Mouse (Mus musculus) embryonic facial prominence, embryonic 15.5 days (tissue): ENCODE results near the gene Apc2. TPM values are rescaled to one million over a fixed set of nuclear protein-coding genes. Genes with fewer than 3 reads are reported as not detected.

Source experiments
- ATAC-seq: fragments of 200-750 bp; cut with Nextera tagmentation; 2 replicates; pipeline ENCODE4 v1.8.0; 2017; ENCODE audit warnings: low read depth, moderate TSS enrichment; ENCODE audit not compliant: insufficient number of reproducible peaks, low FRiP score, low TSS enrichment
- H3K27ac ChIP-seq: fragments of 300-500 bp; sonication (generic); replicated peaks from 2 replicates; pipeline ENCODE4 v1.5.1; 2015; ENCODE audit warnings: mild to moderate bottlenecking, inconsistent platforms
- H3K27me3 ChIP-seq: fragments of 300-500 bp; sonication (generic); 2 replicates; pipeline ENCODE4 v1.6.1; 2015; ENCODE audit warnings: inconsistent platforms
- H3K36me3 ChIP-seq: fragments of 300-500 bp; sonication (generic); 2 replicates; pipeline ENCODE4 v1.6.1; 2015; ENCODE audit warnings: mild to moderate bottlenecking, inconsistent platforms
- H3K4me1 ChIP-seq: fragments of 300-500 bp; sonication (generic); 2 replicates; pipeline ENCODE4 v1.6.1; 2015; ENCODE audit warnings: inconsistent platforms
- H3K4me2 ChIP-seq: fragments of 300-500 bp; sonication (generic); replicated peaks from 2 replicates; pipeline ENCODE4 v1.6.1; 2015; ENCODE audit warnings: mild to moderate bottlenecking, inconsistent platforms
- H3K4me3 ChIP-seq: fragments of 300-500 bp; sonication (generic); replicated peaks from 2 replicates; pipeline ENCODE4 v1.5.1; 2015; ENCODE audit warnings: mild to moderate bottlenecking, inconsistent platforms
- H3K9ac ChIP-seq: fragments of 300-500 bp; sonication (generic); 2 replicates; pipeline ENCODE4 v1.6.1; 2015; ENCODE audit warnings: inconsistent platforms
- H3K9me3 ChIP-seq: fragments of 300-500 bp; sonication (generic); replicated peaks from 2 replicates; pipeline ENCODE4 v1.6.1; 2016; ENCODE audit warnings: inconsistent platforms
- WGBS: fragments of 180-500 bp; shearing (Covaris S2); methylation state at CpG from one replicate; pipeline ENCODE4 v1.1.7; 2015; 5-methylcytosine and 5-hydroxymethylcytosine counted together
- polyA plus RNA-seq: library from polyadenylated mRNA; unstranded; fragments of >200 nt; fragmentation: Nextera tagmentation; extraction: Ambion mirVana; gene quantifications from 2 replicates; pipeline ENCODE4 v1.2.1, GENCODE M21; 2015

Gene Apc2
- polyA plus RNA-seq, 1 experiment from 2014 or later: 5.4 TPM

GRCm38 (mm10) chr10:80323261-80324119, 27.7 kb downstream of the Apc2 start:
- peak; percentile 24 for ATAC-seq
- Histone ChIP-seq H3K9ac (peak overlapping the region; percentile 37), H3K4me2 (peak overlapping the region; percentile 100), H3K27ac (no peak overlapping the region), H3K36me3 (peaks cover 7% of the 10 kb centered on the region; the same call in 1 of the 2 replicates), H3K4me3 (peak overlapping the region; percentile 62), H3K9me3 (no peaks in the 10 kb centered on the region), H3K4me1 (peaks cover 46% of the 10 kb centered on the region), H3K27me3 (no peaks in the 10 kb centered on the region)
- WGBS: 2% methylated on average over 46 of the region's 46 CpGs

DNA sequence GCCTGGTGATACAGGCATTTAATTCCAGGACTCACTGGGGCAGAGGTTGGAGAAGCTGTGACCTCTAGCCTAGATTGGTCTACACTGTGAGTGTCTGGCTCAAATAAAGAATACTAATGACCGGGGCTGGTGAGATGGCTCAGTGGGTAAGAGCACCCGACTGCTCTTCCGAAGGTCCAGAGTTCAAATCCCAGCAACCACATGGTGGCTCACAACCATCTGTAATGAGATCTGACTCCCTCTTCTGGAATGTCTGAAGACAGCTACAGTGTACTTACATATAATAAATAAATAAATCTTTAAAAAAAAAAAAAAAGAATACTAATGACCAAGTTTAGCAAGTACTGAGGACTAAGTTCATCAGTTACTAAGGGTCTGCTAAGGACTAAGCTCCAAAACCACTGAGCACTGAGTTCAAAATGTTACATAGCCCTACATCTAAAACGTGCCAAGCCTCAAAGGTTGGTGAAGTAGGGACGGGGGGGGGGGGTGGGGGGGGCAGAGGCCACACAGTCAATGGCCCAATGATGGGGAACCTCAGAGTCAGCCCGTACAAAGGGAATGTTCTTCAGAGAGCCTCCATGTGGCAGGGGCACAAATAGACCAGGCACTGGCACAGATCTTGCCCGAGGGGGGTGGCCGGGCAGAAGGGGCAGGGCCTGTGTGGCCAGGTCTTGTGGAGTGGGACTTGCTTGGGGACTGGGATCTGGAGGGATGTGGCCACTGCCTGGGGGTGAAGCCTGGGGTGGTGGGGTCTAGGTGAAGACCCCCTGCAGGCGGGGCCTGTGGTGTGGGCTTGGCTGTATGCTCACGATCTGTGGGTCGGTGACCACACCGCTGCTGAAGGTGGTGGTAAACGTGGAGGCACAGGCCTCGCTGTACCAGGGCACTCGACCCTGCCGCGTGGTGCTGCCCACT, 28.6 kb downstream of the Apc2 start:
- Histone ChIP-seq H3K4me3 (peak overlapping the region; percentile 62), H3K4me2 (no peak overlapping the region; the same call in 1 of the 2 replicates), H3K27ac (no peak overlapping the region), H3K4me1 (peaks cover 41% of the 10 kb centered on the region), H3K36me3 (no peaks in the 10 kb centered on the region), H3K9ac (no peak overlapping the region), H3K27me3 (no peaks in the 10 kb centered on the region), H3K9me3 (no peaks in the 10 kb centered on the region)
- 77% methylated on average over 17 of the region's 17 CpGs for WGBS
- no peak for ATAC-seq

DNA sequence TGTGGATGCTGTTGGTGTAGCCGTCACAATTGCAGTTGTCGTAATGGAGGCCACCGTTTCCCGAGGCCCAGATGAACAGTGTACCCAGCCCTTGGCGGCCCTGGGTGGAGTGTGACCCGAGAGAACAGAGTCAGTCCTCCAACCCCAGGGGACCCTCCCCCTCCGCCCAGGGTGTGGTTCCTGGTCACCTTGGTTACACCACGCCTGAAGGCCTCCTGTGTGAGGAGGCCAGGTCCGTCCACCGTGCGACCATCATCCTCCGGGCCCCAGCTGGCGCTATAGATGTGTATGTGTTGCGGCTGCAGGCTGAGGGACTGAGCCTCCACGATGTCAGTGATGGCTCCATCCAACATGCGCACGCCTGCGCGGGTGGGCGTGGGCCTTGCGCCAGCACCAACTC, 29.3 kb downstream of the Apc2 start:
- Histone ChIP-seq H3K4me1 (peaks cover 42% of the 10 kb centered on the region), H3K27ac (no peak overlapping the region), H3K9ac (no peak overlapping the region), H3K27me3 (no peaks in the 10 kb centered on the region), H3K36me3 (no peaks in the 10 kb centered on the region), H3K4me2 (no peak overlapping the region), H3K9me3 (no peaks in the 10 kb centered on the region), H3K4me3 (no peak overlapping the region)
- WGBS: 85% methylated on average over 21 of the region's 21 CpGs
- no peak for ATAC-seq

- H3K27me3 ChIP-seq: 0 out of 2 replicates have a peak, but pooled peaks cover 3% of the 10 kb centered on the region
- peak; percentile 91 for ATAC-seq
- peak within 1 kb of the TSS; percentile 48 for H3K4me3 ChIP-seq
- H3K4me2 ChIP-seq: peak within 1 kb of the TSS; percentile 93
- peaks cover 33% of the 10 kb centered on the region for H3K4me1 ChIP-seq
- H3K36me3 ChIP-seq: no peaks in the 10 kb centered on the region
- WGBS: 5% methylated on average over 36 of the region's 36 CpGs
- no peaks in the 10 kb centered on the region for H3K9me3 ChIP-seq
- peak within 1 kb of the TSS; percentile 26; the same call in 1 of the 2 replicates for H3K9ac ChIP-seq
- no peak within 1 kb of the TSS for H3K27ac ChIP-seq
Observed at GRCm38 (mm10) chr10:80329273-80330081, 33.7 kb downstream of the Apc2 start, which contains the start of the genes Pcsk4 and Reep6. TSS of gene Pcsk4 (minus strand) at chr10:80329498. TSS of gene Reep6 (plus strand) at chr10:80329953.

GRCm38 (mm10) chr10:80330084-80330483, 34.3 kb downstream of the Apc2 start:
- WGBS: 2% methylated on average over 41 of the region's 41 CpGs

DNA sequence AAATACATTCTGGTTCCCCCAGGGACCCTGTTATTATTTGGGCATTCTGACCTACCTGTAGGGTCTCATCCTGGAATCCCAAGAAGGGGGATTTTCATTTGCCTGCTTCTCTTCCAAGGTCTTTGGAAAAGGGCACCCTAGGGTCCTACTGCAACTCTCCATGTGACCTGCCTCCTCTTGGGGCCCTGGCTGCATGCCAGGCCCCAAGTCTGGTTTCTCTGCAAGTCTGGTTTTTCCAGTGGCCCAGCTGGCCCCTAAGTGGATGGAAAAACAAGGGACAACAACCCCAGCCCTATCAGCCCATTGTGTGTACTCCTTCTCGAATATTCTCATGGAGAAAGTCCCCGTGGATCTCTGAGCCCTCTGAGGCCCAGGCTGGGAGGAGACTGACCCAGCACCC, 35.1 kb downstream of the Apc2 start:
- Histone ChIP-seq H3K4me1 (peaks cover 33% of the 10 kb centered on the region), H3K27me3 (0 out of 2 replicates have a peak, but pooled peaks cover 3% of the 10 kb centered on the region), H3K9ac (no peak overlapping the region), H3K9me3 (no peaks in the 10 kb centered on the region), H3K4me3 (peak overlapping the region; percentile 48; the same call in 1 of the 2 replicates), H3K27ac (no peak overlapping the region), H3K36me3 (no peaks in the 10 kb centered on the region), H3K4me2 (peak overlapping the region; percentile 93; the same call in 1 of the 2 replicates)
- 68% methylated on average over 2 of the region's 2 CpGs for WGBS
- no peak for ATAC-seq

More at GRCm38 (mm10) chr10:80330084-80330483, 34.3 kb downstream of the Apc2 start:
- peak overlapping the region; percentile 93 for H3K4me2 ChIP-seq
- H3K9me3 ChIP-seq: no peaks in the 10 kb centered on the region
- 0 out of 2 replicates have a peak, but pooled peaks cover 3% of the 10 kb centered on the region for H3K27me3 ChIP-seq
- peak overlapping the region; percentile 48 for H3K4me3 ChIP-seq
- H3K27ac ChIP-seq: no peak overlapping the region
- peaks cover 33% of the 10 kb centered on the region for H3K4me1 ChIP-seq
- H3K9ac ChIP-seq: peak overlapping the region; percentile 26; the same call in 1 of the 2 replicates
- 0 out of 2 replicates have a peak, but pooled peaks have one; percentile 2 for ATAC-seq
- H3K36me3 ChIP-seq: no peaks in the 10 kb centered on the region

DNA sequence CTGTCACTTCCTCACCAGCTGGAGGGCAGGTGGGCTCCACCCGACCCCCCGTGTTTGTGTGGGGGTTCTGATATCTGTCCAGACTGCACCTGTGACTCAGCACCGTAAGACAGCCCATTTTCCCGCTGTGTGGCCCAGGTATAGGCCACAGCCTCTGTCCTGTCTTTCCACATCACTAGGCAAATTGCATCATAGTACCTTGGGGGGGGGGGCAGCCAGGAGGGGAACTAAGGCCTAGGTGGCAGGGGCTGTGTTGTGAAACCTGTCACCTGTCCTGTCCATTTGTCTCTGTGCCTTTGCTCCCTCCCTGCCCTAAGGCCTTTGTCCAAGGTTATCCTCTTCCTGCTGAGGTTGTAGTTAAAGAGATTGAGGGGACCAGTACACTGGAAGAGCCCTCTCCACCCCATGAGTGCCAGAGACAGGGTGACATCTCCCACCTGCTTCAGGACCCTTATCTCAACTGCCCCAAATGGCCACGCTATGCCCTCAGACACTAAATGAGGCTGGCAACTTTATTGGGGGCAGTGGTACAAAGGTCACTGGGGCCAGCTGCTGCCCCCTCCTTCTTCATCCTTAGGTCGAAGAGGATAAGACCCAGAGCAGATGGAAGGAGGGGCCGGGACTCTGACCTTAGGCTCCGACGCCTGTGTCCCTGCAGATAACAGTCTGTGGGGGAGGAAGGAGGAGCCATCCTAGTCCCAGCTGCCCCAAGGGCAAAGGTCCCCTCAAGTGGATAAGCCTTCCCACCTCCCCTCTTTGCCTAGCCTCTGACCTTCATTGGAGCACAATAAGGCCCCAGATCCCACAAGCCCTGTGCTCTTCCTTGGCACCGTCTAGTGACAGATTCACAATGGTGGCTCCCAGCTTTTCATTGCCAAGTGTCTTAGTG, 36.1 kb downstream of the Apc2 start:
- 63% methylated on average over 10 of the region's 10 CpGs for WGBS
- Histone ChIP-seq H3K36me3 (no peaks in the 10 kb centered on the region), H3K27ac (no peak overlapping the region), H3K9ac (no peak overlapping the region), H3K9me3 (no peaks in the 10 kb centered on the region), H3K27me3 (0 out of 2 replicates have a peak, but pooled peaks cover 3% of the 10 kb centered on the region), H3K4me1 (peaks cover 33% of the 10 kb centered on the region), H3K4me3 (no peak overlapping the region), H3K4me2 (no peak overlapping the region)
- ATAC-seq: no peak

- H3K4me2 ChIP-seq: no peak overlapping the region
- no peak overlapping the region for H3K9ac ChIP-seq
- no peaks in the 10 kb centered on the region for H3K36me3 ChIP-seq
- H3K4me1 ChIP-seq: peaks cover 33% of the 10 kb centered on the region
- H3K9me3 ChIP-seq: no peaks in the 10 kb centered on the region
- 64% methylated on average over 5 of the region's 5 CpGs for WGBS
- no peak overlapping the region for H3K4me3 ChIP-seq
- no peak for ATAC-seq
- H3K27me3 ChIP-seq: 0 out of 2 replicates have a peak, but pooled peaks cover 3% of the 10 kb centered on the region
- no peak overlapping the region for H3K27ac ChIP-seq
Observed at GRCm38 (mm10) chr10:80332525-80332989, 36.8 kb downstream of the Apc2 start.

DNA sequence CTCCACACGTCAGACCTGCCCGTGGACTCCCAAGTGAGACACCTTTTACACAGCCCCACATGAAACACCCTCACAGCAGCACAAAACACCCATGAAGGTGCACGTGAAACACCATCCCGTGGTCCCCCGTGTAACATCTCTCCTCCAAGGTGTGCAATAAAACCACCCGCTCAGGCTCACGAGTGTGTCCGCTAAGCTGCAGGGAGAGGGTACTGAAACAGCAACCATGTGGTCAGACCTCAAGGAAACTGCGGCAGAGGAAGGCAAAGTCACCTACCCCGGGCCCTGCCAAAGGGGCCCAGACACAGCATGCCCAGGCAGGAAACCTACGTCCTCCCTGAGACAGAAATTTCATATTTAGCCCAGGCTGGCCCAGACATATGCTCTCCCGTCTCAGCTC, 40.5 kb downstream of the Apc2 start:
- no peaks in the 10 kb centered on the region for H3K9me3 ChIP-seq
- no peak for ATAC-seq
- no peaks in the 10 kb centered on the region for H3K36me3 ChIP-seq
- H3K27me3 ChIP-seq: peaks cover 15% of the 10 kb centered on the region
- no peak overlapping the region for H3K9ac ChIP-seq
- no peak overlapping the region for H3K27ac ChIP-seq
- 78% methylated on average over 12 of the region's 12 CpGs for WGBS
- H3K4me2 ChIP-seq: no peak overlapping the region
- H3K4me3 ChIP-seq: no peak overlapping the region
- peaks cover 25% of the 10 kb centered on the region for H3K4me1 ChIP-seq
